Mouse (Mus musculus): ENCODE data around the gene Ppp2r1b. TPM values are rescaled to one million over a fixed set of nuclear protein-coding genes. Genes with fewer than 3 reads are reported as not detected.

Gene Ppp2r1b
- polyA plus RNA-seq, 1 experiment from 2014 or later = 78.9 TPM

DNA sequence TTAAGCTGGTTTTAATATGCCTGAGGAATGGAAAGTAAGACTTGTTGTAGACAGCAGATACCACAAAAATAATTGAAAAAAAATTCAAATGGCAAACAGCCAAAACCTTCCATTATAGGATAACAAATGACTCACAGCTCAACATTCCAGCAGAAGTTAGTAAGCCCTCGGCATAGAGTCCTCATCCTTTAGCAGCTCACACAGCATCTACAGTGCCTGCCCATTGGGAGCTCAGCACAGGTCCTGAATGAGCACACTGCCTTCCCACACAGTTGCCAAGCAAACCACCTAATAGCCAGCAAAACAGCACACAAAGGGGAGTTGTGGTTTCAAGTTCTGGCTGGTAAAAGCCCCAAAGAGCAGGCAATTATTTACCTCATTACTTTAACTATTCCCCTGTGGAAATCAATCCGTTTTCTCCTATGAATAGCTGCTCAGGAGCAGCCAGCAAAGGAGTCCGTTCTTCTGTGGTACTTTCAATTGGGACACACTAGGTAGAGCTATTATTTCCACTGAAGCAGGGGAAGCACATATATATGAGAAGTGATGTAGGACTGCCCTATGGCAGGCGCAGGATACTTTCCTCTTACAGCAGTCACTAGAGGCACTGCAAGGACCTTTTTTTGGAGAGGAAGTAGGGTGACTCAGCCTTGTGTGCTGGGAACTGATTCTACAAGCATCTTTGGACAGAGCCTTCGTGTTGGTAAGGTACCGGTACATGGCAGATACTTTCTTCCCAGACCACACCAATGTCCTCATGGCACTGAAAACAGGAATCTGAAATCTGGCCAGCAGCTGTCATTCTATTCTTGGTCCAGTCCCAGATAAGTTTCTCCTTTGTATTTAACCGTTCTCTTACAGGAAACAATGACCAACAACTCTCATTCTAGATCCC lies 55.2 kb downstream of the Ppp2r1b start:
- Histone ChIP-seq H3K4me1 (ENCODE audit: control insufficient read depth, insufficient read depth, low read length) (peaks cover 7% of the 10 kb centered on the region; the same call in 1 of the 2 replicates), H3K27me3 (replicated peaks; ENCODE audit: control insufficient read depth, insufficient read depth, low read length) (no peaks in the 10 kb centered on the region), H3K9ac (ENCODE audit: low read length) (no peak overlapping the region), H3K27ac (ENCODE audit: low read depth, low read length) (no peak overlapping the region), H3K9me3 (replicated peaks; ENCODE audit: control insufficient read depth, low read length) (no peaks in the 10 kb centered on the region), H3K4me3 (ENCODE audit: low read depth, low read length) (no peak overlapping the region), H3K36me3 (ENCODE audit: control insufficient read depth, insufficient read depth, low read length) (peaks cover 37% of the 10 kb centered on the region), H3K4me2 (ENCODE audit: low read length) (no peak overlapping the region)
- 33% methylated on average over 7 of the region's 7 CpGs for WGBS
- DNase-seq (ENCODE audit: low spot score) (peak; percentile 69), ATAC-seq (peak; percentile 79)

DNA sequence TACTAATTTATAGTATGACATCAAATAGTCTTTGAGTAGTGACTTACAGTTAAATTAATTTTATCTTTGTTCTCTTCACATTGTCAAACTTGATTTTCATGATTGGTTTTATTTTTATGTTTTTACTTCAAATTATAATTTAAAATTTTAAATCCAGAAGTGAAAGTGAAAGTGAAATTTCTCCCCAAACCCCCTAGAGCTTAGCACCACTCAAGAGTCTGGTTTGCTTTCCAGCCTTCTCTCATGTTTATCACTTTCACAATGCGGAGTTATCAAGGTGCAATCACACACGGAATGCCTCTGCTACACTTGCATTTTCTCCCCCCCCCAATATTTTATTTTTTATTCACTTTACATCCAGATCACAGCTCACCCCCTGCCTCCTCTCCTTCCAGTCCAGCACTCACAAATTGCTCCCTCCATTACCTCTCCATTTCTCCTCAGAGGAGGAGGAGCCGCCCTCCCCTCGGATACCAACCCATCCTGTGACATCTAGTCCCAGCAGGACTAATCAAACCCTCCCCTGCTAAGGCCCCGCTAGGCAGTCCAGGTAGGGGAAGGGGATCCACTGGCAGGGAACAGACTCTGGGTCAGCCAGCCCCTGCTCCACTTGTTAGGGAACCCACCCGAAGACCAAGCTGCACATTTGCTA lies 59.2 kb downstream of the Ppp2r1b start:
- Histone ChIP-seq H3K27ac (ENCODE audit: low read depth, low read length) (no peak overlapping the region), H3K4me2 (ENCODE audit: low read length) (no peak overlapping the region), H3K9ac (ENCODE audit: low read length) (no peak overlapping the region), H3K4me1 (ENCODE audit: control insufficient read depth, insufficient read depth, low read length) (peaks cover 7% of the 10 kb centered on the region; the same call in 1 of the 2 replicates), H3K4me3 (ENCODE audit: low read depth, low read length) (no peak overlapping the region), H3K36me3 (ENCODE audit: control insufficient read depth, insufficient read depth, low read length) (0 out of 2 replicates have a peak, but pooled peaks cover 5% of the 10 kb centered on the region), H3K9me3 (replicated peaks; ENCODE audit: control insufficient read depth, low read length) (no peaks in the 10 kb centered on the region), H3K27me3 (replicated peaks; ENCODE audit: control insufficient read depth, insufficient read depth, low read length) (no peaks in the 10 kb centered on the region)
- no peak for ATAC-seq
- no peak for DNase-seq (ENCODE audit: low spot score)
- 78% methylated on average over 6 of the region's 6 CpGs for WGBS

- DNase-seq (ENCODE audit: low spot score) (no peak), ATAC-seq (no peak)
- 89% methylated on average over 3 of the region's 3 CpGs for WGBS
- Histone ChIP-seq H3K9ac (ENCODE audit: low read length) (no peak overlapping the region), H3K9me3 (replicated peaks; ENCODE audit: control insufficient read depth, low read length) (no peaks in the 10 kb centered on the region), H3K4me2 (ENCODE audit: low read length) (no peak overlapping the region), H3K27ac (ENCODE audit: low read depth, low read length) (no peak overlapping the region), H3K36me3 (ENCODE audit: control insufficient read depth, insufficient read depth, low read length) (0 out of 2 replicates have a peak, but pooled peaks cover 2% of the 10 kb centered on the region), H3K4me3 (ENCODE audit: low read depth, low read length) (no peak overlapping the region), H3K4me1 (ENCODE audit: control insufficient read depth, insufficient read depth, low read length) (peaks cover 5% of the 10 kb centered on the region; the same call in 1 of the 2 replicates), H3K27me3 (replicated peaks; ENCODE audit: control insufficient read depth, insufficient read depth, low read length) (no peaks in the 10 kb centered on the region)
These were observed 60.2 kb downstream of the Ppp2r1b start for GRCm38 (mm10) chr9:50905321-50905720.

DNA sequence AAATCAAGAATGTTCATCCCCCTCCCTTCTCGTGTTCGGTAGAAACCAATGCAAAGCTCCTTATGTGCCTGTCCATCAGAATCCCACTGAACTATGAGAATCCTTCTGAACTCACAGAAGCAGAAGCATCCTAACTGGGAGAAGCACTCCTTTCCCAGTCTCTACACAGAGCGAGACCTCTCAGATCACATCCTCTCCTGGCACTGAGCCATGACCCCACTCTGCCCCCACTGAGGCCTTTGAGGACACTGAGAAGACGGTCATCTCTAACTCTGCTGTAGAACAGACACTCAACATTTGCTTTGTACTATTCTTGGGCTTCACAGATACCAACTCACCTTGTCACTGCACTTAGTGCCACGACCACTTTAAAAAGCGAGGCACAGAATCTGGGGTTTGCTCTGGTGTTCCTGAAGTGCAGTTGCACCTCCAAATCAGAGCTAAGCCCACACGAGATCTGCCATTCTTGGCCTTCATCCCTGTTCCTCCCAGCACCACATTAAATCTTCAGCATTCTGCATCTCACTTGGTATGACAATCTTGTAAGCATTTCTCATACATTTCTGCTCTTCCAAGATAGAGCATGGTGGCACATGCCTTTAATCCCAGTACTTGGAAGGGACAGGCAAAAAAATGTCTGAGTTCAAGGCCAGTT lies 66.9 kb downstream of the Ppp2r1b start:
- DNase-seq (ENCODE audit: low spot score) = no peak
- H3K4me2 ChIP-seq (ENCODE audit: low read length) = no peak overlapping the region
- H3K9ac ChIP-seq (ENCODE audit: low read length) = no peak overlapping the region
- H3K9me3 ChIP-seq (replicated peaks; ENCODE audit: control insufficient read depth, low read length) = no peaks in the 10 kb centered on the region
- H3K27ac ChIP-seq (ENCODE audit: low read depth, low read length) = no peak overlapping the region
- H3K27me3 ChIP-seq (replicated peaks; ENCODE audit: control insufficient read depth, insufficient read depth, low read length) = no peaks in the 10 kb centered on the region
- peaks cover 9% of the 10 kb centered on the region; the same call in 1 of the 2 replicates for H3K36me3 ChIP-seq (ENCODE audit: control insufficient read depth, insufficient read depth, low read length)
- 88% methylated on average over 7 of the region's 7 CpGs for WGBS
- no peak for ATAC-seq
- no peak overlapping the region for H3K4me3 ChIP-seq (ENCODE audit: low read depth, low read length)
- H3K4me1 ChIP-seq (ENCODE audit: control insufficient read depth, insufficient read depth, low read length) = 0 out of 2 replicates have a peak, but pooled peaks cover 2% of the 10 kb centered on the region

DNA sequence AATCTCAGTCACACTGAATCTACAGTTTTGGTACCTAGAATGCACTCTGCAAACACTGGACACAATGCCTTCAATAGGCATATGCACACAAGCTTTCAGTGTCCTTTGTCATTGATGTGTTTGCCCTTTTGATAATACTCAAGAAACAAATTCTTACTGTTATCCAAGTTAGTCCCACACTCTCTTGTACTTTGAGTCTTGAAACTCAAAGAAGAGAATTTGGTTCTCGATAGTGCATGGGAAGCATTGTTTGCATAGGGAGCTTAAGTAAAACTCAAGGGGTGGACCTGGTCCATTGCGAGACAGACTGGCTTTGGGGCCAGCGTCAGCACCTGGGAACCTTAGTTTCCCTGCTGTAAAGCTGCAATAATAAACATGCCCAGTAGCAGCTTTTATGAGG lies 73.0 kb downstream of the Ppp2r1b start:
- no peaks in the 10 kb centered on the region for H3K36me3 ChIP-seq (ENCODE audit: control insufficient read depth, insufficient read depth, low read length)
- no peak for ATAC-seq
- H3K27me3 ChIP-seq (replicated peaks; ENCODE audit: control insufficient read depth, insufficient read depth, low read length) = no peaks in the 10 kb centered on the region
- H3K4me2 ChIP-seq (ENCODE audit: low read length) = no peak overlapping the region
- H3K4me1 ChIP-seq (ENCODE audit: control insufficient read depth, insufficient read depth, low read length) = 0 out of 2 replicates have a peak, but pooled peaks cover 2% of the 10 kb centered on the region
- DNase-seq (ENCODE audit: low spot score) = no peak
- no peak overlapping the region for H3K4me3 ChIP-seq (ENCODE audit: low read depth, low read length)
- no peak overlapping the region for H3K27ac ChIP-seq (ENCODE audit: low read depth, low read length)
- H3K9ac ChIP-seq (ENCODE audit: low read length) = no peak overlapping the region
- WGBS = 86% methylated on average over 3 of the region's 3 CpGs
- no peaks in the 10 kb centered on the region for H3K9me3 ChIP-seq (replicated peaks; ENCODE audit: control insufficient read depth, low read length)

- Histone ChIP-seq H3K9ac (ENCODE audit: low read length) (no peak overlapping the region), H3K4me2 (ENCODE audit: low read length) (no peak overlapping the region), H3K4me1 (ENCODE audit: control insufficient read depth, insufficient read depth, low read length) (no peaks in the 10 kb centered on the region), H3K9me3 (replicated peaks; ENCODE audit: control insufficient read depth, low read length) (no peaks in the 10 kb centered on the region), H3K36me3 (ENCODE audit: control insufficient read depth, insufficient read depth, low read length) (no peaks in the 10 kb centered on the region), H3K27me3 (replicated peaks; ENCODE audit: control insufficient read depth, insufficient read depth, low read length) (no peaks in the 10 kb centered on the region), H3K27ac (ENCODE audit: low read depth, low read length) (no peak overlapping the region), H3K4me3 (ENCODE audit: low read depth, low read length) (no peak overlapping the region)
- ATAC-seq (no peak), DNase-seq (ENCODE audit: low spot score) (no peak)
- WGBS = 96% methylated on average over 2 of the region's 2 CpGs
These were observed 74.5 kb downstream of the Ppp2r1b start for GRCm38 (mm10) chr9:50919554-50919953.

- H3K9ac ChIP-seq (ENCODE audit: low read length) = no peak overlapping the region
- WGBS = 90% methylated on average over 3 of the region's 3 CpGs
- no peak overlapping the region for H3K4me2 ChIP-seq (ENCODE audit: low read length)
- H3K36me3 ChIP-seq (ENCODE audit: control insufficient read depth, insufficient read depth, low read length) = no peaks in the 10 kb centered on the region
- no peak for ATAC-seq
- no peak overlapping the region for H3K4me3 ChIP-seq (ENCODE audit: low read depth, low read length)
- H3K27ac ChIP-seq (ENCODE audit: low read depth, low read length) = no peak overlapping the region
- no peak for DNase-seq (ENCODE audit: low spot score)
- no peaks in the 10 kb centered on the region for H3K27me3 ChIP-seq (replicated peaks; ENCODE audit: control insufficient read depth, insufficient read depth, low read length)
- H3K9me3 ChIP-seq (replicated peaks; ENCODE audit: control insufficient read depth, low read length) = no peaks in the 10 kb centered on the region
- H3K4me1 ChIP-seq (ENCODE audit: control insufficient read depth, insufficient read depth, low read length) = no peaks in the 10 kb centered on the region
These were observed 76.1 kb downstream of the Ppp2r1b start for GRCm38 (mm10) chr9:50920933-50921895.
